In genomic region chr17:79964850-79965249, GRCm38 (mm10) we compare ENCODE assay signal across 15 mouse cellular contexts.
DNase-seq lines count a peak whose midpoint lies in the region; ATAC-seq lines count a peak whose summit lies in the region.
"Had no signal": no experiment of that assay in that cellular context is flagged by ENCODE, and none has a peak within 500 bp of the region (broad histone marks: within the 10 kb centered on the region; RNA-seq: fewer than 3 reads in every experiment).

No protein-coding gene starts in this region.

- H3K9ac ChIP-seq in liver, embryonic 12.5 days: no peak overlapping the region

- H3K4me3 ChIP-seq in liver, embryonic 12.5 days: no peak overlapping the region

- no peaks in the 10 kb centered on the region for H3K36me3 ChIP-seq in liver, embryonic 12.5 days

- WGBS in liver, embryonic 12.5 days (ENCODE audit: insufficient replicate concordance): 33% methylated on average over 8 of the region's 8 CpGs

- no peaks in the 10 kb centered on the region for H3K9me3 ChIP-seq in liver, embryonic 12.5 days (replicated peaks)

- ATAC-seq in liver, embryonic 12.5 days: no peak
- ATAC-seq: hindbrain, embryonic 16.5 days had no signal

- H3K4me1 ChIP-seq in liver, embryonic 12.5 days: peaks cover 39% of the 10 kb centered on the region

- peaks cover 23% of the 10 kb centered on the region for H3K27me3 ChIP-seq in liver, embryonic 12.5 days (replicated peaks)

- no peak overlapping the region for H3K4me2 ChIP-seq in liver, embryonic 12.5 days
- H3K4me2 ChIP-seq: heart, embryonic 11.5 days had no signal

- H3K27ac ChIP-seq in liver, embryonic 12.5 days: no peak overlapping the region

- DNase-seq in lung, adult 18-20 months: peak; percentile 24 to 53
- DNase-seq in lung, postnatal 14 days: no peak
- DNase-seq in CD4-positive, CD25-positive, alpha-beta regulatory T cell, adult 2 months (ENCODE audit: low read depth, low spot score): peak; percentile 76
- DNase-seq in induced T-regulatory cell, adult 2 months (ENCODE audit: low read depth): peak; percentile 65
- DNase-seq in thymus, postnatal 0 days (ENCODE audit: low spot score): peak; percentile 91
- no peak for DNase-seq in kidney, adult 8-10 months
- no peak for DNase-seq in layer of hippocampus, adult 11-12 months (ENCODE audit: low spot score)
- DNase-seq: adrenal gland, postnatal 14 days; cerebellum, adult 18-20 months; left cerebral cortex, postnatal 4 days; lung, postnatal 10 days; right cerebral cortex, adult 18-20 months had no signal

Comparison
In these comparisons a context has a peak if more than half of its experiments do, and no peak if none do; other contexts are left out.
1. DNase-seq: peak in lung, adult 18-20 months (2 of 2), CD4-positive, CD25-positive, alpha-beta regulatory T cell, adult 2 months (single experiment), induced T-regulatory cell, adult 2 months (single experiment) and thymus, postnatal 0 days (single experiment); none in lung, postnatal 14 days (single experiment), kidney, adult 8-10 months (0 of 2) and layer of hippocampus, adult 11-12 months (single experiment).